Mouse (Mus musculus) ES-Bruce4 (cell line): ENCODE results near the gene Slc34a2.

Experiments used
- CTCF ChIP-seq: IDR thresholded peaks from one replicate; pipeline ENCODE4 v1.8.1; 2011; ENCODE audit warnings: low read depth, low read length
- POLR2A ChIP-seq: IDR thresholded peaks from one replicate; pipeline ENCODE4 v1.8.1; 2011; ENCODE audit warnings: low read length; ENCODE audit not compliant: insufficient read depth

- TF ChIP-seq CTCF = no peak
- no peak for TF ChIP-seq POLR2A
These were observed 37.6 kb upstream of the Slc34a2 start for GRCm38 (mm10) chr5:53000169-53000872.
